Mouse (Mus musculus): Measurements from ENCODE around the gene Ctns. TPM values are rescaled to one million over a fixed set of nuclear protein-coding genes. Genes with fewer than 3 reads are reported as not detected.

Gene Ctns
- 10 to 100 TPM; 14.3 to 16.8 TPM for total RNA-seq (2021)
- long read RNA-seq, experiment 1, partial matches to known transcripts = 2 of 8 reads
- long read RNA-seq, experiment 1, other reads (novel, unspliced or antisense) = 4 of 8 reads
- long read RNA-seq, experiment 2, partial matches to known transcripts = 2 of 7 reads
- long read RNA-seq, experiment 2, other reads (novel, unspliced or antisense) = 1 of 7 reads

DNA sequence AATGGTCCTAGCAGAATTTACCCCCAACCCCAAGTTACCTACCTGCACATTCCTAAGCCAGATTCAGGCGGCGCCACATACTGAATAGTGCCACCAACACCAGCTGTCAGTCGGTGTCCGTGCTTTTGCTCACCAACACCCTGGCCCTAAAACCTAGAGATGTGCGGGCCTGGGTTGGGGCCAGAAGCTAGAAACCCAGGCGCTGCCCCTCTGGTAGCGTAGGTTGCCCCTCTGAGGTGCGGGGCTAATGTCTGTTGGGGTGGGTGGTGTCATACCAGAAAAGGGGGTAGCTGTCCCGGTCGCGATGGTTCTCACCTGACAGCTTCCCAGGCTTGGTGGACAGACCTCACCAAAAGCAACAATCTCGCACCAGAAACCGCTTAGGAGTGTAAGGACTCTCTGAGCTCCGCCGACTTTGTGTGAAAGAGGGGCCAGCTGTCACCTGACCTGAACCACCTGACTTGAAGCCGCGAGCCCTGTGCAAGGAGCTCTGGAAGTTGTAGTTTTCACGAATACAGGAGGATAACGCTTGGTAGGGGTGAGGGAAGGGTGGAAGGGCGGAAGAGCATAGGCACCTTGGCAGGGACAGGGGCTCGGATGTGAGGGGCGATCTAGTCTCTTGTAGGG, at the start of gene Ctns:
Gene Ctns (minus strand): TSS at position 440 of the 627 bp plus-strand sequence.
- DNase-seq = peak; percentile 83 to 85

GRCm38 (mm10) chr11:73242777-73243176, 43.9 kb upstream of the Ctns start:
- no peak for DNase-seq

- DNase-seq = no peak
Measured at GRCm38 (mm10) chr11:73242199-73242598, 43.4 kb upstream of the Ctns start.

DNA sequence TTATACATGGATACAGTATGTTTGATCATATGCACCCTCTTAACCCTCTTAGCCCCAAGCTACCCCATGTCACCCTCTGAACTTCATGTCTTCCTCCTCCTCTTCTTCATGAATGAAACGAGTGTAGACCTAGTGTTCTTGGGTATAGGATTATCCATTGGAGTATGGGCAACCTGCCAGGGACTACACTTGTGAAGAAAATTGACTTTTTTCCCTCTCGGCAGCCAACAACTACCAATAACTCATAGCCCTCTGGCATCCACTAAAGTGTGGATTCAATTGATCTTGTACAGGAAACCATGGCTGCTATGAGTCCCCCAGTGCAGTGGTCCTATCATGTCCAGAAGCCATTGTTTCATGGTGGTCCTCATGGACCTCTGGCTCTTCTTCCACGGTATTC, 37.9 kb upstream of the Ctns start:
- DNase-seq = no peak

DNA sequence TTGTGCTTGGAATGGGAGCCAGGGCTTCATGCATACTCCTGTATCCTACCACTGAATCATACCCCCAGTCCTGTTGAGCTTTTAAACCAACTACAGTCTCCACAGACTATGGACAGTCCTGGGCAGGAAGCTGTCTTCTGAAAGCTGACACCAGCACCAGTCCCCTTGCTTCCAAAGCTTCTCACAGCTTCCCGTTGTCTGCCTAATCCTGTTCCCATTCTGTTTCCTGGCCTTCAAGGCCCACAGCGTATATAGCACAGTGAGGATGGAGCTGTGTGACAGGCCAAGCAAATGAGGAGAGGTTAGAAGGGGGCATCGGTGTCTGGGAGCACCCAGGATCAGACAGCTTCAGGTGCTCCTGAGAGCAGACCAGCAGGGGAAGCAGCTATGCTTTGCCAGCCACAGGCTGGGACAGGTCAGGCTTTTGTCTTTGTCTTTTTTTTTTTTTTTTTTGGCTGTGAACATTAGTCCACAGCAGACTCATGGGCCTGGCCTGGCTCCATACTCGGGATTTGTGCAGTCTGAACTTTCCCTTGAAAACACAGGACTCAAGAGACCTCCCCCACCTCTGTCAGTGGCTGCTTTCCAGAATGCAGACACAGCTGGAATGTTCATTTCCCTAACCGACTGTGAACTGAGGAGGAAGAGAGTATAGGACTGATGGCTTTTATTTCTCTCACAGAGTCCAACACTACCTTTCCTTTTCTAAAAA, 37.3 kb upstream of the Ctns start:
- DNase-seq = peak; percentile 31 to 69

DNA sequence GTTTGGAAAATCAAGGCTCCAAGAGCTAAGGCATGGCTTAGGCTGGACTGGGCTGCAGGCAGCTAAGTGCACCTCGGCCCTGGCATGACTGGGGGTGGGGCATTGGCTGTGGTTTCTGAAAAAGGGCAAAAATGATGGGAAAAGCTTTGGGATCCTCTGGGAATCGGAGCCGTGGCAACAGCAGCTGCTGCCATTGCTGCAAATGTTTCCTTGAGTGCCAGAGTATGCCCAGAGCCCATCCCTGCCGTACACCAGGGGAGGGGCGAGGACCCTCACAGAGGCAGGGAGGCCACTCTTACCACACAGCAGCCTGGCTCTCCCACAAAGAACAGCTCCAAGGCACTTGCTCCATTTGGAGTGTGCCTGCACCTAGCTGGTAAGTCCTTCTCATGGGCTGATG, 35.1 kb upstream of the Ctns start, which contains the start of gene Trpv1:
Gene Trpv1 (plus strand): TSS at position 301 of the 400 bp plus-strand sequence.
- no peak for DNase-seq

- DNase-seq = no peak
Measured at GRCm38 (mm10) chr11:73232513-73232912, 33.7 kb upstream of the Ctns start.

GRCm38 (mm10) chr11:73230081-73230480, 31.2 kb upstream of the Ctns start:
- peak in 1 of 2 experiments; percentile 13 for DNase-seq

DNA sequence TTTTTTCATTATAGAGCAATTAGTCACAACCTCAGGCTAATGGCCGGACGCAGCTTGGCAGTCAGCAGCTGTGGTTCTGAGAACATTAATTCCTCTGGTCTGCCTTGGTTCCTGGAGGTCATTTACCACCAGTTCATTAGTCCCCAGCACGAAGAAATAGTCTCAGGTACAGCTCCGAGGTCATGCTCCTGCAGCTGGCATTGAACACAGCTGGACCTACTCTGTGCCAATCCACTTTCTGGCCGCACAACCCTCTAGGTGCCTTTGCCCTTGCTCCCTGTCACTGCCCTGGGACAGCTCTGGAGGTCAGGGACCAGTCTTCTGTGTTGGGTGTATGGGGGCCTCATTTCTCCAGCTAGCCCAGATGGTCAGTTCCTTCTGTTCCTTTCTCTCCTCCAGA, 30.0 kb upstream of the Ctns start:
- no peak for DNase-seq

DNA sequence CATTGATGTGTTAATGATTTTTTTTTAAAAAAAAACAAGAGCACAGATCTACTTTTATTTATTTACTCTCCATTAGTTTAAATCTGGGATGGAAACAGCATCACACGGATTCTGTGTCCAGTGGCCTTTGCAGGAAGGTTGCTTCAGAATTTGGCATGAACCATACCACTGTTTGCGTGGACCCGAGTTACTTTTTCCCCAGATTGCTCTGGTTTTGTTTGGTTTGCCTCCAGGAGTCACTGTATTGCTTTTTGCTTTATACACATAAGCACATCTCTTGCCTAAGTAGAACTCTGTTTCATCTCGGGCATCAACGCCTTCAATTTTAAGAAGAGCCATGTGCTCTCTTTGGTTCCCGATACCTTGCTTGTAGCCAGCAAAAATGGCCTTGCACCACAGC, 27.0 kb upstream of the Ctns start:
- no peak for DNase-seq

DNA sequence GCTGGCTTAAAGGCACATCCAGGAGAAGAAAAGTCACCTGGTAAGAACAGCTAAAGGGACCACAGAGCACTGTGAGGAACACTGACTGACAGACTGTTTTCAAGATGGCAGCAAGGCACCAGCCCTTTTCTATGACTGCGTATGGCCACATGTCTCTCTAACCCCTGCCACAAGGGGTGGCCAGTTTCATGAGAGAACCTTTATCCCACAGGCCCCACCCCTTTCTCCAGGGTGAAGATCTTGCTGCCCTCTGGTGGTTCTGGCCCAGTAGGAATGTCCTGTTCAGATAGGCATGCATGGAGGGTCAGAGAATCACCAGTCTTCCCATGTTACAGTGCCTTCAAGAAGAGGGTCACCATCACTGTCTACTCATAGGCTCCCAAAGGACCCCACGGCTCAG, 25.1 kb upstream of the Ctns start:
- DNase-seq = peak; percentile 35 to 63

- no peak for DNase-seq
Measured at GRCm38 (mm10) chr11:73222846-73223245, 24.0 kb upstream of the Ctns start.

GRCm38 (mm10) chr11:73220651-73221050, 21.8 kb upstream of the Ctns start:
- no peak for DNase-seq

DNA sequence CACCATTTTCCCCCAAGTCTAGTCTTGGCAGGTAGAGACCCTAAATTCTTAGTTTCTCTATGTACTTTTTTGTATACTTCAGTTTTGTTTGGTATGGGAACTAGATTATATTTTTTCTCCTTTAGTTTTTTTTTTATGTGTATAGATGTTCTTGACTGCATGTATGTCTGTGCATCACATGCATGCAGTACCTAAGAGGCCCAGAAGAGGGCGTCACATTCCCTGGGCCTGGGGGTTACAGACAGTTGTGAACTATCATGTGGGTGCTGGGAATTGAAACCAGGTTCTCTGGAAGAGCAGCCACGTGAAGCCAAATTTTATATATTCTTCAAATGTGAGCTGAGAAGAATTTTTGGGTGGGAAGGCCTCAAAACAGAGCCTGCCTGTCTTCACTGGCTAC, 20.8 kb upstream of the Ctns start:
- DNase-seq = no peak

GRCm38 (mm10) chr11:73213956-73214355, 15.1 kb upstream of the Ctns start:
- DNase-seq = no peak

DNA sequence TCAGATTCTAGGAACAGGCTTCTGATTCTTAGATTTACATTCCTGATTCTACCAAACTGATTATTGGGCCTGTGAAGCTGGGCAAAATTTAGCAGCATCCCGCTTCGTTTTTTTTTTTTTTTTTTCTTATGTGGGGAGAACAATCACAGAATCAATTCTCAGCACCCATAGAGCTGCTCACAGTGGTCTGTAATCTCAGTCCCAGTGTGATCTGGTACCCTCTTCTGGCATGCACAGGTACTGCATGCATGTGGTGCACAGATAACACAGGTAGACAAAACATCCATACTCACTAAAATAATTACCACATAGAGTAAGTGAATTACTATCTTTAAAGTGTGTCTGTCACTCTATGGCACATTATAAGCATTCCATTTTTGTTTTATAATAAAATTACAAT, 8.8 kb upstream of the Ctns start:
- DNase-seq = no peak

DNA sequence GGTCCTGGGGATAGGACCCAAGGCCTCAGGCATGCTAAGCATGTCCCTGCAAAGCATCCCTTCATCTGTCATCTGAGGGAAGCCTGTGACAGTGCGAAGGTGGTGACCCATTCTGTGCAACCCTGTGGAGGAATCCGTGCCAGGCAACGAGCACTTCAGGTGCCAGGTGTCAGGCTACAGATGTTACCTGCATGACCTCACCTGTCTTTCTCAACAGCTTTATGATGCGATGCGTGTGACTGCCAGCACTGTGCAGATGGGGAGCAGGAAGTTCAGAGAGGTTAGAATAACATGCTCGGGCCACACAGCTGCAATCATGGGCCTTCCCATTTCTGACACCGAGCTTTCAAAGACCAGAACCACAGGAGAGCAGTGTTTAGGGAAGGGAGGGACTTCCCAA, 6.4 kb upstream of the Ctns start:
- DNase-seq = no peak

DNA sequence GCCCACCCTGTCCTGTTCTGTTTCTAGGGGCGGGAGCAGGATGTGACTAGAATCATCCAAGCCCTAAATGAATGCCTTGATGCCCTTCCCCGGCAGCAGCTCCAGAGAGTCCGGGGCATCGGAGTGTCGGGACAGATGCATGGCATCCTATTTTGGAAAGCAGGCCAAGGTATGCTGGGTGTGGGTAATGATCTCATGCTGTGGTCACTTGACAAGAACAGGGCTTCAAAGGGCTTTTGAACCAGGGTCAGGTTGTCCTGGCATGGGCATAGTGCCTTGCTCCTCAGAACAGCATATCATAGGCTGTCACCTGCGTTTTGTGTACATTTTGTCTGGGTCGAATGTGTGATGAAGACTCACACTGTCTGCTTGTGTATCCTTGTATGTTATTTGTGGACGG, 5.1 kb upstream of the Ctns start:
- DNase-seq = no peak

- DNase-seq = no peak
Measured at GRCm38 (mm10) chr11:73201597-73201996, 2.8 kb upstream of the Ctns start.

DNA sequence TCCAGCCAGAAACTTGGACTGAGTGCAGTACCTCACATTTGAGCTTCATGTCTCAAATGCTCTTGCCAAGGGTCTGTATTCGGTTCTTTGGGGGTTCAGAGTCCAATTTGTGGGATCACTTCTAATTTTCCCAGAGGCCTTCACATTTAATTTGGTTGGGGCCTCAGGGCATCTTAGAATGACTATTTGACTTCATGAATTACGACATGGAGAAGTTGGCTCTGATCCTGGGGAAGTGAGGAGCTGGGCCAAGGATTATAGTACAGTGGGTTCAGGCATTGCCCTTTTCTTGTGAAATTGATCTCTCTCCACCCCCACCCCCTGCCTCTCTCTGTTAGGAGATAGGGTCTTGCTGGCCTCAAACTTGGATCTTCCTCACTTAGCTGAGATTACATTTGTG, 2.2 kb upstream of the Ctns start:
- peak; percentile 32 to 43 for DNase-seq

DNA sequence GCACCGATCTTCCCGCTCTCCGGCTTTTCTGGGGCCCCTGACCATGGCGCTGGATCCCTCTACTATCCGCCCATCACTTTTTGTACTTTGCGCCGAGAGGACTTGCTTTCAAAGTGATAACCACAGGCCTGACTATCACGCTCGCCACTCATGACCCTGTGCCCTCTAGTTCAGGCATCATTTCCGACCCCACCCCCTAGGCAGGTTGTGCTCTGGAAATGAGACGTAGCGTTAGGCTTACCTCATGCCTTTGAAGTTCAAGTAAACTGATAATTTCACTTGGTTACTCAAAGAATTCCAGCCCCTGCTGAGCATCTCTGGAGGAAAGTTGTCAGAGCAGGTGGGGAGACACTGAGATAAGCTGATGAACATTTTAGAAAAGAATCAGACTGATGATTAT, 1.0 kb upstream of the Ctns start:
- DNase-seq = peak in 1 of 2 experiments; percentile 34

DNA sequence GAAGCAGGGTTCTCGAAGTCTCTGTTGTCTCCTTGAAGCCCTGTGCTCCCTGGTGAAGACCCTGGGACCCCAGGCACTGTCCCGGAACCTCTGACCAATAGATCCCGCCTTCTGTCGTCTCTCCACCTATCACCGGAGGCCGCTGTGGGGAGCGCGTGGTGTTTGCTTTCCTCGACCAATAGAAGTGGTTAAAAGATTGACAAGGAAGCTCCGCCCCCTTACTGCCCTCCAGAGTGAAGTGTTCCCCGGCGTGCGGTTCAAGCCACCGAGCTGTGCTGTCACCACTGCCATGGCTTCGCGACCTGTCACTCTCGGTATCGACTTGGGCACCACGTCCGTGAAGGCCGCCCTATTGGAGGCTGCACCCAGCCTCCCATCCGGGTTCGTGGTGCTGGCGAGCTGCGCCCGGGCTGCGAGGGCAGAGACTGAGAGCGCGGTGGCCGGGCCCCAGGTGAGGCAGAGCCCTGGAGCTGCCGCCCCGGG, 429 bp upstream of the Ctns start, which contains the start of gene Shpk:
Gene Shpk (plus strand): TSS at position 231 of the 483 bp plus-strand sequence.
- peak; percentile 94 to 95 for DNase-seq

DNA sequence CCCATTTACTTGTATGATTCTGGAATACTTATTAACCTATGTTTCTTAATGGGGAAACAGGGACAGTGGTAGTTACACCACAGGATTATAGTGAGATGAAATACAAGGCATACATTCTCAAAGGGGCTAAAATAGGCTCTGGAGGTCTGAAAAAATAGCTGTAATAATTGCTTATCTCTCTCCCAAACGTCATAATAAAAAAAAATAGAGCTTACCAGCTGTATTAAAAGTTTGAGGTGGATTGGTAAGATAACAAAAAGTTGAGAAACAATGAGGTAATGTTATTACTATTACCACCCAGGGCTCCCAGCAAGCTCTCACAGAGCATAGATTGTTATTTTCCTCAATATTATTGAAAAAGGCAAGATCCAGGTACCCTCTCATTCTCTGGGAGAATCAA, 652 bp downstream of the Ctns start:
- no peak for DNase-seq

Measured in adrenal gland, postnatal 36 days (tissue).